Mouse (Mus musculus) heart, embryonic 13.5 days (tissue): Measurements from ENCODE around the gene Lama1. TPM values are rescaled to one million over a fixed set of nuclear protein-coding genes. Genes with fewer than 3 reads are reported as not detected.
"Not testable (repeated sequence)": the region's sequence is repeated elsewhere in the genome, so short reads cannot be mapped to it uniquely, and the experiment has no call there.

Experiments used
- ATAC-seq: fragments of 200-750 bp; cut with Nextera tagmentation; 2 replicates; pipeline ENCODE4 v1.8.0; 2017; ENCODE audit warnings: moderate TSS enrichment; ENCODE audit not compliant: insufficient number of reproducible peaks, low FRiP score, low TSS enrichment; ENCODE audit errors: extremely low read depth
- H3K27ac ChIP-seq: fragments of 300-500 bp; sonication (generic); replicated peaks from 2 replicates; pipeline ENCODE4 v1.5.1; 2015; ENCODE audit warnings: moderate library complexity, mild to moderate bottlenecking, inconsistent platforms
- H3K27me3 ChIP-seq: fragments of 300-500 bp; sonication (generic); replicated peaks from 2 replicates; pipeline ENCODE4 v1.6.1; 2015; ENCODE audit warnings: mild to moderate bottlenecking, inconsistent platforms
- H3K36me3 ChIP-seq: fragments of 300-500 bp; sonication (generic); 2 replicates; pipeline ENCODE4 v1.6.1; 2015; ENCODE audit warnings: mild to moderate bottlenecking, inconsistent platforms
- H3K4me1 ChIP-seq: fragments of 300-500 bp; sonication (generic); 2 replicates; pipeline ENCODE4 v1.6.1; 2015; ENCODE audit warnings: inconsistent platforms
- H3K4me2 ChIP-seq: fragments of 300-500 bp; sonication (generic); 2 replicates; pipeline ENCODE4 v1.6.1; 2015; ENCODE audit warnings: inconsistent platforms, mild to moderate bottlenecking, moderate library complexity
- H3K4me3 ChIP-seq: fragments of 300-500 bp; sonication (generic); 2 replicates; pipeline ENCODE4 v1.5.1; 2015; ENCODE audit warnings: moderate library complexity, mild to moderate bottlenecking, inconsistent platforms
- H3K9ac ChIP-seq: fragments of 300-500 bp; sonication (generic); 2 replicates; pipeline ENCODE4 v1.6.1; 2015; ENCODE audit warnings: inconsistent platforms, mild to moderate bottlenecking, moderate library complexity
- H3K9me3 ChIP-seq: fragments of 300-500 bp; sonication (generic); 2 replicates; pipeline ENCODE4 v1.6.1; 2016; ENCODE audit warnings: inconsistent platforms
- WGBS: fragments of 180-500 bp; shearing (Covaris S2); methylation state at CpG from one replicate; pipeline ENCODE4 v1.1.7; 2015; ENCODE audit warnings: mixed read lengths; 5-methylcytosine and 5-hydroxymethylcytosine counted together
- polyA plus RNA-seq: library from polyadenylated mRNA; unstranded; fragments of >200 nt; fragmentation: Nextera tagmentation; extraction: Ambion mirVana; gene quantifications from 2 replicates; pipeline ENCODE4 v1.2.1, GENCODE M21; 2015

Gene Lama1
- polyA plus RNA-seq, 1 experiment from 2014 or later: 1.0 TPM

- no peak overlapping the region for H3K27ac ChIP-seq
- H3K4me2 ChIP-seq: no peak overlapping the region
- H3K27me3 ChIP-seq: no peaks in the 10 kb centered on the region
- WGBS: 92% methylated on average over 1 of the region's 1 CpGs
- no peak for ATAC-seq
- no peak overlapping the region for H3K9ac ChIP-seq
- H3K36me3 ChIP-seq: no peaks in the 10 kb centered on the region
- H3K4me3 ChIP-seq: no peak overlapping the region
- H3K9me3 ChIP-seq: no peaks in the 10 kb centered on the region
- H3K4me1 ChIP-seq: no peaks in the 10 kb centered on the region
These were observed 25.5 kb downstream of the Lama1 start for GRCm38 (mm10) chr17:67722578-67722977.

- Histone ChIP-seq H3K36me3 (no peaks in the 10 kb centered on the region), H3K9ac (no peak overlapping the region), H3K4me3 (no peak overlapping the region), H3K27ac (no peak overlapping the region), H3K4me2 (no peak overlapping the region), H3K9me3 (no peaks in the 10 kb centered on the region), H3K27me3 (no peaks in the 10 kb centered on the region), H3K4me1 (no peaks in the 10 kb centered on the region)
- ATAC-seq: no peak
- WGBS: 74% methylated on average over 14 of the region's 14 CpGs
These were observed 26.4 kb downstream of the Lama1 start for GRCm38 (mm10) chr17:67723175-67724067.

- Histone ChIP-seq H3K9me3 (no peaks in the 10 kb centered on the region), H3K4me1 (peaks cover 17% of the 10 kb centered on the region), H3K9ac (no peak overlapping the region), H3K27me3 (no peaks in the 10 kb centered on the region; the same call in 1 of the 2 replicates), H3K36me3 (no peaks in the 10 kb centered on the region), H3K4me2 (no peak overlapping the region), H3K4me3 (no peak overlapping the region), H3K27ac (no peak overlapping the region)
- WGBS: 82% methylated on average over 11 of the region's 11 CpGs
- ATAC-seq: no peak
These were observed 29.5 kb downstream of the Lama1 start for GRCm38 (mm10) chr17:67726601-67727000.

- H3K4me1 ChIP-seq: peaks cover 32% of the 10 kb centered on the region
- no peaks in the 10 kb centered on the region for H3K9me3 ChIP-seq
- H3K27me3 ChIP-seq: no peaks in the 10 kb centered on the region; the same call in 1 of the 2 replicates
- WGBS: 61% methylated on average over 7 of the region's 7 CpGs
- no peak overlapping the region for H3K4me3 ChIP-seq
- no peak overlapping the region for H3K4me2 ChIP-seq
- no peak for ATAC-seq
- H3K27ac ChIP-seq: no peak overlapping the region
- H3K36me3 ChIP-seq: no peaks in the 10 kb centered on the region
- no peak overlapping the region for H3K9ac ChIP-seq
These were observed 31.7 kb downstream of the Lama1 start for GRCm38 (mm10) chr17:67728751-67729150.

- H3K9me3 ChIP-seq: no peaks in the 10 kb centered on the region
- WGBS: 42% methylated on average over 3 of the region's 3 CpGs
- H3K4me1 ChIP-seq: peaks cover 33% of the 10 kb centered on the region
- no peak overlapping the region for H3K27ac ChIP-seq
- H3K36me3 ChIP-seq: no peaks in the 10 kb centered on the region
- no peaks in the 10 kb centered on the region; the same call in 1 of the 2 replicates for H3K27me3 ChIP-seq
- no peak overlapping the region for H3K9ac ChIP-seq
- ATAC-seq: no peak
- H3K4me2 ChIP-seq: peak overlapping the region; percentile 59
- H3K4me3 ChIP-seq: no peak overlapping the region
These were observed 34.0 kb downstream of the Lama1 start for GRCm38 (mm10) chr17:67731096-67731495.

GRCm38 (mm10) chr17:67731964-67732363, 34.9 kb downstream of the Lama1 start:
- ATAC-seq: no peak
- Histone ChIP-seq H3K4me3 (no peak overlapping the region), H3K27me3 (no peaks in the 10 kb centered on the region; the same call in 1 of the 2 replicates), H3K4me2 (no peak overlapping the region), H3K4me1 (peaks cover 33% of the 10 kb centered on the region), H3K27ac (no peak overlapping the region), H3K9me3 (no peaks in the 10 kb centered on the region), H3K9ac (no peak overlapping the region), H3K36me3 (no peaks in the 10 kb centered on the region)
- 56% methylated on average over 11 of the region's 11 CpGs for WGBS

- peaks cover 33% of the 10 kb centered on the region for H3K4me1 ChIP-seq
- H3K9me3 ChIP-seq: no peaks in the 10 kb centered on the region
- H3K4me3 ChIP-seq: no peak overlapping the region
- no peaks in the 10 kb centered on the region for H3K36me3 ChIP-seq
- no peak for ATAC-seq
- 49% methylated on average over 12 of the region's 12 CpGs for WGBS
- no peak overlapping the region for H3K27ac ChIP-seq
- H3K9ac ChIP-seq: no peak overlapping the region
- no peaks in the 10 kb centered on the region; the same call in 1 of the 2 replicates for H3K27me3 ChIP-seq
- no peak overlapping the region for H3K4me2 ChIP-seq
These were observed 36.5 kb downstream of the Lama1 start for GRCm38 (mm10) chr17:67733516-67733915.

GRCm38 (mm10) chr17:67735722-67736121, 38.7 kb downstream of the Lama1 start:
- no peaks in the 10 kb centered on the region for H3K36me3 ChIP-seq
- no peak overlapping the region for H3K4me2 ChIP-seq
- no peak overlapping the region for H3K27ac ChIP-seq
- peaks cover 23% of the 10 kb centered on the region for H3K4me1 ChIP-seq
- H3K27me3 ChIP-seq: no peaks in the 10 kb centered on the region
- H3K4me3 ChIP-seq: no peak overlapping the region
- H3K9me3 ChIP-seq: no peaks in the 10 kb centered on the region
- no peak overlapping the region for H3K9ac ChIP-seq
- 49% methylated on average over 6 of the region's 6 CpGs for WGBS
- ATAC-seq: no peak

- H3K4me2 ChIP-seq, ATAC-seq, H3K9ac ChIP-seq, H3K36me3 ChIP-seq, H3K9me3 ChIP-seq, H3K27ac ChIP-seq, H3K4me1 ChIP-seq, H3K27me3 ChIP-seq, H3K4me3 ChIP-seq: not testable (repeated sequence)
These were observed 44.2 kb downstream of the Lama1 start for GRCm38 (mm10) chr17:67741229-67741628.

- 85% methylated on average over 9 of the region's 9 CpGs for WGBS
- Histone ChIP-seq H3K27ac (no peak overlapping the region), H3K4me1 (peaks cover 3% of the 10 kb centered on the region; the same call in 1 of the 2 replicates), H3K4me3 (no peak overlapping the region), H3K9ac (no peak overlapping the region), H3K36me3 (no peaks in the 10 kb centered on the region), H3K9me3 (no peaks in the 10 kb centered on the region), H3K27me3 (no peaks in the 10 kb centered on the region), H3K4me2 (no peak overlapping the region)
- ATAC-seq: no peak
These were observed 67.3 kb downstream of the Lama1 start for GRCm38 (mm10) chr17:67764167-67764871.

- WGBS: 76% methylated on average over 8 of the region's 8 CpGs
- H3K27ac ChIP-seq: no peak overlapping the region
- ATAC-seq: no peak
- no peaks in the 10 kb centered on the region for H3K36me3 ChIP-seq
- no peak overlapping the region for H3K4me2 ChIP-seq
- no peak overlapping the region for H3K4me3 ChIP-seq
- no peaks in the 10 kb centered on the region for H3K27me3 ChIP-seq
- H3K9ac ChIP-seq: no peak overlapping the region
- no peaks in the 10 kb centered on the region for H3K4me1 ChIP-seq
- H3K9me3 ChIP-seq: no peaks in the 10 kb centered on the region
These were observed 76.5 kb downstream of the Lama1 start for GRCm38 (mm10) chr17:67773608-67774007.
